Comparison of ENCODE assay signal across 8 mouse cellular contexts in the genomic region with DNA sequence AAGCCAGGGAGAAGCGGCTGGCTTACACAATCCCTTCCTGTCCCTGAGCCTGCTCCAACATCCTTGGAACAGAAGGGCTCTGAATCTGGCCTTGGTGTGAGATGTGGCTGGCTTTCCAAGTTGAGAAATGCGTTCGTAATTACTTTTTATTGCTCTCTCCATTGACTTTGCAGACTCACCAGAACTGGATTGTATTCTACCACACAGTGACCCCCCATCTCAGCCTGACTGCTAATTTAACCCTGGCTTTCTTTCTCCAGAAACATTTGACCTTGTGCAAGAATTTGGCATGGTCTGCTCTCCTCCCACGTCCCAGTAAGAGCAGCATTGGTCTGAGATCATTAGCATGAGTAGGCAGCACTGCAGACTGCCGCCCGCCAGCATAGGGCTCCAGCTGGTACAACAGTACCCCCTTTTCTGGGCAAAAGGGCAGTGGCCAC.
DNase-seq lines count a peak whose midpoint lies in the region; ATAC-seq and TF ChIP-seq lines count a peak whose summit lies in the region.

No protein-coding gene starts in this region.

- no peak for ATAC-seq in heart, embryonic 11.5 days (replicated peaks; ENCODE audit: insufficient number of reproducible peaks, low FRiP score, low TSS enrichment)
- ATAC-seq in kidney, postnatal 0 days (replicated peaks; ENCODE audit: low FRiP score, low read depth), result no peak; the same call in 1 of the 2 replicates
- ATAC-seq in lung, postnatal 0 days, result peak; percentile 94
- no peak for ATAC-seq in erythroid progenitor cell, adult 5-6 weeks (replicated peaks; ENCODE audit: low FRiP score, poor library complexity, severe bottlenecking)

- H3K27me3 ChIP-seq in heart, embryonic 11.5 days (ENCODE audit: control insufficient read depth, insufficient read depth, low read length), result peaks cover 7% of the 10 kb centered on the region
- H3K27me3 ChIP-seq in kidney, postnatal 0 days (ENCODE audit: insufficient read depth, low read length), result no peaks in the 10 kb centered on the region
- H3K27me3 ChIP-seq in lung, postnatal 0 days (replicated peaks; ENCODE audit: insufficient read depth, low read length), result no peaks in the 10 kb centered on the region

- no peak overlapping the region for H3K27ac ChIP-seq in heart, embryonic 11.5 days (ENCODE audit: low read depth, low read length)
- no peak overlapping the region for H3K27ac ChIP-seq in kidney, postnatal 0 days
- H3K27ac ChIP-seq in lung, postnatal 0 days (ENCODE audit: low read length), result no peak overlapping the region

- H3K4me3 ChIP-seq in heart, embryonic 11.5 days (ENCODE audit: low read depth, low read length), result no peak overlapping the region
- H3K4me3 ChIP-seq in kidney, postnatal 0 days (replicated peaks; ENCODE audit: low read depth, low read length), result no peak overlapping the region
- H3K4me3 ChIP-seq in lung, postnatal 0 days (ENCODE audit: low read depth, low read length), result no peak overlapping the region

- H3K4me2 ChIP-seq in heart, embryonic 11.5 days, result no peak overlapping the region
- no peak overlapping the region for H3K4me2 ChIP-seq in kidney, postnatal 0 days (ENCODE audit: low read length)
- H3K4me2 ChIP-seq in lung, postnatal 0 days (replicated peaks; ENCODE audit: low read depth, low read length), result no peak overlapping the region

- H3K36me3 ChIP-seq in heart, embryonic 11.5 days (ENCODE audit: control insufficient read depth, insufficient read depth, low read length), result no peaks in the 10 kb centered on the region
- H3K36me3 ChIP-seq in kidney, postnatal 0 days (ENCODE audit: insufficient read depth, low read length), result no peaks in the 10 kb centered on the region
- H3K36me3 ChIP-seq in lung, postnatal 0 days (ENCODE audit: insufficient read depth, low read length), result no peaks in the 10 kb centered on the region

- H3K9ac ChIP-seq in heart, embryonic 11.5 days (ENCODE audit: low read depth, low read length), result no peak overlapping the region
- no peak overlapping the region for H3K9ac ChIP-seq in kidney, postnatal 0 days (ENCODE audit: low read depth, low read length)
- H3K9ac ChIP-seq in lung, postnatal 0 days (replicated peaks; ENCODE audit: low read depth), result no peak overlapping the region

- 73% methylated on average over 6 of the region's 6 CpGs for WGBS in heart, embryonic 11.5 days (ENCODE audit: insufficient replicate concordance)
- 31% methylated on average over 6 of the region's 6 CpGs for WGBS in kidney, postnatal 0 days
- 57% methylated on average over 6 of the region's 6 CpGs for WGBS in lung, postnatal 0 days

- peak; percentile 55 for TF ChIP-seq EP300 in lung, postnatal 0 days (IDR thresholded peaks at IDR 0.05)

- no peaks in the 10 kb centered on the region for H3K9me3 ChIP-seq in heart, embryonic 11.5 days (replicated peaks; ENCODE audit: control insufficient read depth, low read length)
- no peaks in the 10 kb centered on the region for H3K9me3 ChIP-seq in kidney, postnatal 0 days (replicated peaks; ENCODE audit: low read length)
- no peaks in the 10 kb centered on the region for H3K9me3 ChIP-seq in lung, postnatal 0 days (ENCODE audit: low read length)

- DNase-seq in heart, adult 11 months, result peak; percentile 97
- peak; percentile 69 to 73 for DNase-seq in adrenal gland, postnatal 36 days
- DNase-seq in gastrocnemius, adult 8-10 months (ENCODE audit: low spot score in 2 of 2), result peak; percentile 29 to 30
- DNase-seq in kidney, postnatal 0 days (ENCODE audit: low spot score), result peak; percentile 49
- peak; percentile 84 for DNase-seq in lung, postnatal 0 days (ENCODE audit: low spot score)
- no peak for DNase-seq in embryo, embryonic 9.5 days (ENCODE audit: extremely low spot score)

- no peaks in the 10 kb centered on the region for H3K4me1 ChIP-seq in heart, embryonic 11.5 days (ENCODE audit: control insufficient read depth, insufficient read depth, low read length)
- H3K4me1 ChIP-seq in kidney, postnatal 0 days (replicated peaks; ENCODE audit: insufficient read depth, low read length), result no peaks in the 10 kb centered on the region
- no peaks in the 10 kb centered on the region for H3K4me1 ChIP-seq in lung, postnatal 0 days (ENCODE audit: insufficient read depth, low read depth, low read length)

- TF ChIP-seq CTCF in kidney, postnatal 0 days (IDR thresholded peaks at IDR 0.05; ENCODE audit: low read depth), result no peak
- TF ChIP-seq CTCF in lung, postnatal 0 days (IDR thresholded peaks at IDR 0.05), result no peak
